Mouse (Mus musculus): ENCODE data around the gene Pts.

GRCm38 (mm10) chr9:50561918-50562360, 33.4 kb upstream of the Pts start:
- TF ChIP-seq CTCF (IDR thresholded peaks at IDR 0.05) (no peak), POLR2A (IDR thresholded peaks at IDR 0.05; ENCODE audit: insufficient read depth, low read depth, low read length) (no peak)
